Mouse (Mus musculus) cortical plate, adult 2 months (tissue): ENCODE measurements around the gene Fam174a.

Experiments
- CTCF ChIP-seq: fragments of 200-500 bp; IDR thresholded peaks from 2 replicates; pipeline ENCODE4 v1.5.1; 2011; ENCODE audit warnings: mild to moderate bottlenecking, control low read depth, low read length; ENCODE audit not compliant: insufficient read depth; ENCODE audit errors: extremely low read depth
- POLR2A ChIP-seq: fragments of 200-500 bp; IDR thresholded peaks from 2 replicates; pipeline ENCODE4 v1.6.1; 2011; ENCODE audit warnings: mild to moderate bottlenecking, low read length, control low read depth; ENCODE audit not compliant: insufficient read depth; ENCODE audit errors: extremely low read depth

GRCm38 (mm10) chr1:95363692-95364091, 50.3 kb downstream of the Fam174a start:
- no peak for TF ChIP-seq CTCF
- TF ChIP-seq POLR2A = no peak
